Mouse (Mus musculus) spleen, adult 2 months (tissue): ENCODE data around the gene Akirin1. TPM values are rescaled to one million over a fixed set of nuclear protein-coding genes. Genes with fewer than 3 reads are reported as not detected.

Source experiments
- DNase-seq, 2 experiments: peaks; one replicate each; pipeline versions ENCODE4 v3.0.0 to v3.0.0-alpha.2; 2012 to 2021; ENCODE audit warnings: low spot score in 2 of 2, low read depth in 1 of 2
- H3K27ac ChIP-seq: fragments of 200-500 bp; 2 replicates; pipeline ENCODE4 v1.5.1; 2012; ENCODE audit warnings: low read length, inconsistent platforms; ENCODE audit not compliant: insufficient read depth
- H3K27me3 ChIP-seq: fragments of 200-500 bp; 2 replicates; pipeline ENCODE4 v1.6.1; 2012; ENCODE audit warnings: mild to moderate bottlenecking, moderate library complexity, low read length, inconsistent platforms; ENCODE audit not compliant: control insufficient read depth, insufficient read depth
- H3K36me3 ChIP-seq: fragments of 200-500 bp; 2 replicates; pipeline ENCODE4 v1.6.1; 2012; ENCODE audit warnings: mild to moderate bottlenecking, low read length, inconsistent platforms; ENCODE audit not compliant: control insufficient read depth, insufficient read depth
- H3K4me1 ChIP-seq: fragments of 200-500 bp; 2 replicates; pipeline ENCODE4 v1.6.1; 2011; ENCODE audit warnings: inconsistent platforms; ENCODE audit not compliant: control insufficient read depth, insufficient read depth, insufficient read length
- H3K4me3 ChIP-seq: fragments of 200-500 bp; 2 replicates; pipeline ENCODE4 v1.5.1; 2011; ENCODE audit warnings: mild to moderate bottlenecking, inconsistent platforms; ENCODE audit not compliant: insufficient read depth, insufficient read length; ENCODE audit errors: extremely low read depth
- CTCF ChIP-seq: fragments of 200-500 bp; IDR thresholded peaks from 2 replicates; pipeline ENCODE4 v1.5.1; 2011; ENCODE audit warnings: mild to moderate bottlenecking, inconsistent platforms; ENCODE audit not compliant: insufficient read depth, insufficient read length, insufficient replicate concordance; ENCODE audit errors: extremely low read depth
- POLR2A ChIP-seq: fragments of 200-500 bp; IDR thresholded peaks from 2 replicates; pipeline ENCODE4 v1.6.1; 2011; ENCODE audit warnings: low read depth, low read length, inconsistent platforms
- WGBS: fragments of 180-500 bp; shearing (Covaris S2); methylation state at CpG from one replicate; pipeline ENCODE4 v1.1.7; 2018; 5-methylcytosine and 5-hydroxymethylcytosine counted together
- polyA plus RNA-seq: library from polyadenylated mRNA; depleted of rRNA; stranded (reverse); fragments of >200 nt; gene quantifications from 2 replicates; pipeline ENCODE4 v1.2.3, GENCODE M21; 2012

Gene Akirin1
- polyA plus RNA-seq, 1 experiment: 21.7 TPM

GRCm38 (mm10) chr4:123748726-123749415, 1.3 kb downstream of the Akirin1 start:
- Histone ChIP-seq H3K4me3 (peak overlapping the region; percentile 91), H3K4me1 (peaks cover 7% of the 10 kb centered on the region; the same call in 1 of the 2 replicates), H3K27ac (0 out of 2 replicates have a peak overlapping the region, but pooled peaks have one; percentile 28), H3K27me3 (no peaks in the 10 kb centered on the region), H3K36me3 (no peaks in the 10 kb centered on the region)
- TF ChIP-seq CTCF (no peak), POLR2A (no peak)
- WGBS: 3% methylated on average over 10 of the region's 10 CpGs
- DNase-seq: no peak

GRCm38 (mm10) chr4:123745221-123745775, 4.8 kb downstream of the Akirin1 start:
- TF ChIP-seq POLR2A: no peak
- TF ChIP-seq CTCF: no peak
- 95% methylated on average over 4 of the region's 4 CpGs for WGBS
- no peak for DNase-seq
- peaks cover 7% of the 10 kb centered on the region; the same call in 1 of the 2 replicates for H3K4me1 ChIP-seq
- no peaks in the 10 kb centered on the region for H3K27me3 ChIP-seq
- H3K36me3 ChIP-seq: peaks cover 18% of the 10 kb centered on the region
- H3K27ac ChIP-seq: no peak overlapping the region
- no peak overlapping the region for H3K4me3 ChIP-seq

- DNase-seq: no peak
- H3K27ac ChIP-seq: no peak overlapping the region
- TF ChIP-seq CTCF: no peak
- TF ChIP-seq POLR2A: no peak
- no peak overlapping the region for H3K4me3 ChIP-seq
- peaks cover 36% of the 10 kb centered on the region for H3K36me3 ChIP-seq
- H3K27me3 ChIP-seq: no peaks in the 10 kb centered on the region
- H3K4me1 ChIP-seq: no peaks in the 10 kb centered on the region
- WGBS: 55% methylated on average over 1 of the region's 1 CpGs
Observed at GRCm38 (mm10) chr4:123742891-123743290, 7.3 kb downstream of the Akirin1 start.

- Histone ChIP-seq H3K27me3 (no peaks in the 10 kb centered on the region), H3K27ac (no peak overlapping the region), H3K4me3 (no peak overlapping the region), H3K4me1 (no peaks in the 10 kb centered on the region), H3K36me3 (peaks cover 45% of the 10 kb centered on the region)
- WGBS: 73% methylated on average over 4 of the region's 4 CpGs
- no peak for DNase-seq
- TF ChIP-seq POLR2A: no peak
- no peak for TF ChIP-seq CTCF
Observed at GRCm38 (mm10) chr4:123738708-123739107, 11.4 kb downstream of the Akirin1 start.

GRCm38 (mm10) chr4:123733532-123733931, 16.6 kb downstream of the Akirin1 start:
- 95% methylated on average over 9 of the region's 9 CpGs for WGBS

GRCm38 (mm10) chr4:123732921-123733320, 17.2 kb downstream of the Akirin1 start:
- no peak for DNase-seq
- no peaks in the 10 kb centered on the region for H3K27me3 ChIP-seq
- H3K27ac ChIP-seq: no peak overlapping the region
- no peak for TF ChIP-seq CTCF
- no peak for TF ChIP-seq POLR2A
- H3K4me3 ChIP-seq: no peak overlapping the region
- WGBS: 93% methylated on average over 2 of the region's 2 CpGs
- H3K36me3 ChIP-seq: peaks cover 11% of the 10 kb centered on the region
- no peaks in the 10 kb centered on the region for H3K4me1 ChIP-seq

More at GRCm38 (mm10) chr4:123733532-123733931, 16.6 kb downstream of the Akirin1 start:
- no peak overlapping the region for H3K4me3 ChIP-seq
- peaks cover 18% of the 10 kb centered on the region for H3K36me3 ChIP-seq
- no peak for DNase-seq
- TF ChIP-seq POLR2A: no peak
- TF ChIP-seq CTCF: no peak
- no peak overlapping the region for H3K27ac ChIP-seq
- no peaks in the 10 kb centered on the region for H3K4me1 ChIP-seq
- H3K27me3 ChIP-seq: no peaks in the 10 kb centered on the region

GRCm38 (mm10) chr4:123732163-123732910, 17.8 kb downstream of the Akirin1 start:
- Histone ChIP-seq H3K36me3 (peaks cover 9% of the 10 kb centered on the region), H3K27ac (no peak overlapping the region), H3K4me1 (no peaks in the 10 kb centered on the region), H3K4me3 (no peak overlapping the region), H3K27me3 (no peaks in the 10 kb centered on the region)
- DNase-seq: no peak
- TF ChIP-seq CTCF (no peak), POLR2A (no peak)
- WGBS: 93% methylated on average over 4 of the region's 4 CpGs
